Mouse (Mus musculus) left cerebral cortex, postnatal 4 days (tissue): Measurements from ENCODE around the gene Pold2. TPM values are rescaled to one million over a fixed set of nuclear protein-coding genes. Genes with fewer than 3 reads are reported as not detected.
A peak's percentile ranks its signal among the peaks of the same experiment; 100 is the strongest.
"Not testable (repeated sequence)": the region's sequence is repeated elsewhere in the genome, so short reads cannot be mapped to it uniquely, and the experiment has no call there.

Experiments
- DNase-seq: peaks from one replicate; pipeline ENCODE4 v3.0.0-alpha.2; 2022
- intact Hi-C: fragments of 180-260 bp; cut with DNase I; formaldehyde crosslinking; loops from one replicate; pipeline ENCODE4 v1.15.1; 2025
- total RNA-seq, 2 experiments: library from RNA; stranded (reverse); gene quantifications; 2 replicates each; pipeline ENCODE4 v1.2.3; 2021

The Pold2 gene
- total RNA-seq, 2 experiments from 2014 or later: 26.6 to 37.5 TPM

DNA sequence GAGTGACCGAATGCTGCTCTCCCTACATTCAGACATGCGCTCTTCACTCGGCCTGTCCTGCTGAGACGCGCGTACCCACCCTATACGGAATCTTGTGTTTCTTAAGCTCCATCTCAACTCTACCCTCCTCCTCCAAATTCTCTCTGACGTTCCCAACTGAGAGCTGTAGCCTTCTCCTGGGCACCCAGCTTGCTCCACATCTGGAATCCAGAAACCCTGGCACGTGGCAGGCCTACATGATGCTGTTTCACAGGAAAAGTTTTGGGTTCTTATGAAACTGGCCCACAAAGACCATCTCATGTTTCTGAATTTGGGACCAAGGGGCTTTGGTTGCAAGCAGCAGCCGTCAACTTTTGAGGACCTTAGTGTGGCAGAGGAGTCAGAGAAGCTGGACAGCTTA lies 21.2 kb upstream of the Pold2 start:
- no peak for DNase-seq
- intact Hi-C loops: no loop called here

- no peak for DNase-seq
- intact Hi-C loops: no loop called here
Observed at GRCm38 (mm10) chr11:5898531-5898930, 20.4 kb upstream of the Pold2 start, which contains the start of gene Myl7. Gene Myl7, minus strand, starts transcription at chr11:5898782.

DNA sequence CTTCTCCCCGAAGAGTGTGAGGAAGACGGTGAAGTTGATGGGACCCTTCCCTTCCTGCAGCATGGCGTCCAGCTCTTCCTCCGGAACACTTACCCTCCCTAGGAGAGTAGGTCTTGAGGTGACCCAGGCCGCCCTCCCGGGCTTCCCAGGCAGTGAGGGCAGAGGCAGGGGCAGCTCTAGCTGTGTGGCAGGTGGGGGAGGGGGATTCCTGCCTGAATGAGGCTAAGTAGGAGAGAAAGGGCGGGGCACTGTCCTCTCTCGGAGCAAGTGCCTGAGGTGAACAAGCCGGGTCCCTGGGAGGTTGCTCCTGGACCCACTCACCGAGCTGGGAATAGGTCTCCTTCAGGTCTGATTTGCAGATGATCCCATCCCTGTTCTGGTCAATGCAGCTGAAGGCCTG lies 19.7 kb upstream of the Pold2 start:
- DNase-seq: no peak
- intact Hi-C loops: no loop called here

- intact Hi-C loops: no loop called here
- DNase-seq: no peak
Observed at GRCm38 (mm10) chr11:5897230-5897629, 19.1 kb upstream of the Pold2 start.

DNA sequence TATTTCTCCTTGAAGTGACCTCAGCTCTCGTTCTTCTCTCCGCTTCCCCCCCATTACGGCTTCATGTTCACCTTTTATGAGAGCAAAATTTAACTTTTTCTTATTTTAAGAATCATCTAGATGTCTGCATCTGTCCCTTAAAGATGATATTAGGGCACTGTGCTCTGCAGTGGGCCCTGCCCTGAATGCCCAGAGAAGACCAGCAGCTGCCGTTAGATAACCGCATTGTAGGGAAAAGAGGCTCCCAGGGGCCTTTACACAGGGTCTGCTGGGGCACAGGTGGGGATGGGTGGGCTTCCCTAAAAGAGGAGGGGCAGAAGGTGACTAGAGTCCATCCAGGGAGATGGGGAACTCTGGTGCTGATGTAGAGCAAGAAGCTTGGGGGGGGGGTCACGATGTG lies 15.7 kb upstream of the Pold2 start:
- DNase-seq: no peak
- intact Hi-C loops: no loop called here

DNA sequence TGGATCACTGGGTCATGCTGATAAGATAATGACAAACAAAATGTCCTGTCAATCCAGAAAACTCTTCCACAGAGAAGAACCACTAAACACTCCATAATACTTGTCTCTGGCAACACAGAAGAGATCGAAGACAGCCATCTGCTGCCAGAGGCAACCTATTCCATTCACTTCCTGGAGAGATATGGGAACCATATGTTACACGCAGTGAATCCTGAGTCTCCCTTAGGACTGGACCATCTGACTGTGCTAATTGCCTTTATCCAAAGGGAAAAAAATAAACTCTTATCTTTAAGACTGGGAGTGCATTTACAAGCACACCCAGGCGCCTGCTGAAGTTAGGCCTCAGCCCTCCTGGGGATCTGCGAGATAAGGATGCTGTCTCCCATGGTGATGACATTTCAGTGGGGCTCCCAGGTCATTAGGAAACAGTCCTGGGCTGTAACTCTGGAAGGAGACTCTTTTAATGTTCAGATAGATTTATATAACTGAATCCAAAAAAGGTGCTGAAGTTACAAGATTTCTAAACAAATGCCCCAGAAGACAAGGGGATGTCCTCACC lies 14.8 kb upstream of the Pold2 start:
- no peak for DNase-seq
- intact Hi-C loops: no loop called here

GRCm38 (mm10) chr11:5892151-5892591 lies 14.1 kb upstream of the Pold2 start:
- DNase-seq: peak; percentile 59
- intact Hi-C loops: no loop called here

DNA sequence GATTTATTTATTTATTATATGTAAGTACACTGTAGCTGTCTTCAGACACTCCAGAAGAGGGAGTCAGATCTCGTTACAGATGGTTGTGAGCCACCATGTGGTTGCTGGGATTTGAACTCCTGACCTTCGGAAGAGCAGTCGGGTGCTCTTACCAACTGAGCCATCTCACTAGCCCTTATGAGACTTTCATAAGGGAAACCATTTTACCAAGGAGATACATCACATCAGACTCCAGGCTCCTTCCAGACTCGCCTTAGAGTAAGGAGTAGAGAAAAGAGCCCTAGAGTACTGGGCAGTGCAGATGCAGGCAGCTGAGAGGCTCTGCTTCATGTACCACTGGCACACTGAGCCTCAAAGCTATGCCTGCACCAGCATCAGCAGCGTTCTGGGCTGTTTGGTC lies 10.5 kb upstream of the Pold2 start:
- intact Hi-C loops: loop anchor here (10.0 kb wide), 1 partner anchor 66 kb away; the partner anchor contains the start of genes Gck and Ykt6
- DNase-seq: not testable (repeated sequence)

- intact Hi-C loops: loop anchor here (10.0 kb wide), 1 partner anchor 68 kb away; the partner anchor contains the start of genes Gck and Ykt6
- no peak for DNase-seq
Observed at GRCm38 (mm10) chr11:5887250-5887649, 9.2 kb upstream of the Pold2 start.

DNA sequence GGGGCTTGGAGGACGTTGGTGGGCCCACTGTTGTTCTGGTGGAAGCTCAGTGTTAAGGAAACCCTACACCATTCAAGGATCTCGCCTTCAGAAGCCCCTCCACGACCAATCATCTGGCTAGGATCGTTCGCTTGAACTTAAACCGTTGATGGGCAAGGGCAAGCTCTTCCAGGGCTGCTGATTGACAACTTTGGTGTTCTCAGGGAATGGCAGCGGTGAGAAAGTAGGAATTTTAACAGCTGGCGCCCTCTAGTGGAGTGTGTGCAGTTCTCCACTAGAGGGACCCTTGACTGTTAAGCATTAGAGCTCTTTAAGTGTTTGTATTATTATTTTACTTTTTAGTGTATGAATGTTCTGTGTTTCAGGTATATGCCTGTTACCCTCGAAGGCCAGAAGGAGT lies 8.1 kb upstream of the Pold2 start:
- intact Hi-C loops: loop anchor here (10.0 kb wide), 1 partner anchor 69 kb away; the partner anchor contains the start of genes Gck and Ykt6
- DNase-seq: peak; percentile 70

GRCm38 (mm10) chr11:5882518-5882917 lies 4.4 kb upstream of the Pold2 start:
- no peak for DNase-seq
- intact Hi-C loops: loop anchor here (10.0 kb wide), 1 partner anchor 72 kb away; the partner anchor contains the start of genes Gck and Ykt6

- intact Hi-C loops: loop anchor here (10.0 kb wide), 1 partner anchor 75 kb away; the partner anchor contains the start of genes Gck and Ykt6
- DNase-seq: peak; percentile 81
Observed at GRCm38 (mm10) chr11:5879905-5880304, 1.8 kb upstream of the Pold2 start.

- intact Hi-C loops: no loop called here
- DNase-seq: no peak
Observed at GRCm38 (mm10) chr11:5878661-5879060, 569 bp upstream of the Pold2 start.

DNA sequence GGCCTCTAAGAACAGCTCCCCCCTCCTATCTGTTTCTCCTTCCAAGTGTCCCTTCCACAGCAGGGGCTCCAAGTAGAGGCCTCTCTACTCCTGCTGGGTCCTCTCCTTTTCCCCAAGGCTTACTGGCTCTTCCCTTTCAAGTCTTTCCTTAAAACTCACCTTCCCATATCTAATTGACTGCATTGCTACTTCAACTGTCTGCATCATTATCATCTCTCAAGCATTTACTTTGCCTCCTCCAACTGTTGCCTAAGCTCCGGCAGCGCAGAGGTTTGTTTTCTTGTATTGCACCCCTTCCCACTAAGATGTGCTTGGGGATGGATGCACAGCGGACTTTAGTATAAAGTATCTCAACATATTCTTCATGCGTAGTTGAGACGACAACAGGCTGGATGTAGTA lies 671 bp downstream of the Pold2 start:
- no peak for DNase-seq
- intact Hi-C loops: no loop called here

DNA sequence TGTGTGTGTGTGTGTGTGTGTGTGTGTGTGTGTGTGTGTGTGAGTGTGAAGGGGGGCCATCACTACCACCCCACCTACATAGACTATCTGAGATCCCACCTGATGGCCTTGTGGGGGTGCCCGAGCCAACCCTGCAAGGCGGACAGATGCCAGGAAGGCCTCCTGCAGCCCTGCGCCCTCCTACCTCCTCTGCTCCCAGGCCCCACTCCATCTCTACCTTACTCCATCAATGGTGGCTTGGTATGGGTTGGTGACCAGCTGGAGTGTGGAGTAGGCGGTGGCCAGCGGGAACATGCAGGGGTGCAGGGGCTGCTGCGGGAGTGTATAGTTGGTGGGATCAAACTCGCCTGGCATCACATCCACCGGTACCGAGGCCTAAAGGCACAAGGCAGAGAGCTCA lies 4.9 kb downstream of the Pold2 start:
- DNase-seq: no peak
- intact Hi-C loops: no loop called here

DNA sequence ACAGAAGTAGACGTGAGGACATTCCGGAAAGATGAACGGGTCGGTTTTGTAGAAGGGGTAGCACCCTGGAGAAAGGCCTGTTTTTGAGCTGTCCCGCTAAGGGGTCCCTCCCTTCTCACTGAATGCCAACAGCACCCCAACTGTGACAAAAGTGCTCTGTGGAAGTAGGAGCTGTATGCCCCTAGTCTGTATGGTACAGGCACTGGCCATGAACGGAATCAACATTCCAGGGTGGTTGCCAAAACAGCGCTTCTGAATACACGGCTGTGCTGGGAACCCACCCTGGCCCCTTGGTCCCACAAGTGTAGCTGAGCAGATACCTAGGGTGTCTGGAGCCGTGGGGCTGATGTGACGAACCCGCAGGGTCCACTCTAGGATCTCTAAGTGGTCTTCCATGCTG lies 5.4 kb downstream of the Pold2 start:
- DNase-seq: no peak
- intact Hi-C loops: no loop called here

DNA sequence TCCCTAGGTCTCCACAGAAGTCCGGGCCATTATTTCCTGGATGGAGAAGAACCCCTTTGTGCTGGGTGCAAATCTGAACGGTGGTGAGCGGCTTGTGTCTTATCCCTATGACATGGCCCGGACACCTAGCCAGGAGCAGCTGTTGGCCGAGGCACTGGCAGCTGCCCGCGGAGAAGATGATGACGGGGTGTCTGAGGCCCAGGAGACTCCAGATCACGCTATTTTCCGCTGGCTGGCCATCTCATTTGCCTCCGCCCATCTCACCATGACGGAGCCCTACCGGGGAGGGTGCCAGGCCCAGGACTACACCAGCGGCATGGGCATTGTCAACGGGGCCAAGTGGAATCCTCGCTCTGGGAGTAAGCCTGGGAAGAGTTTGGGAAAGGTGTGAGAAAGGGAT lies 8.0 kb downstream of the Pold2 start:
- DNase-seq: no peak
- intact Hi-C loops: no loop called here

DNA sequence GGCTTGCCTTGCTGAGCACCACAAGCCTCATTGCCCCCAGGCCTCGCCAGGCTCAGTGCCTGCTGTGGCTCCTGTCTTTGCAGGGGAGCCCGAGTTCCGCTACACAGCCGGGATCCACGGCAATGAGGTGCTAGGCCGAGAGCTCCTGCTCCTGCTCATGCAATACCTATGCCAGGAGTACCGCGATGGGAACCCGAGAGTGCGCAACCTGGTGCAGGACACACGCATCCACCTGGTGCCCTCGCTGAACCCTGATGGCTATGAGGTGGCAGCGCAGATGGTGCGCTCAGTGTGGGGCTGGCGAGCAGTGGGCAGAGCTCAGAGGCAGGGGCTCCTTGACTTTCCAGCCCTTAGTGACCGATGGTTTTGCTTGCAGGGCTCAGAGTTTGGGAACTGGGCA lies 8.8 kb downstream of the Pold2 start:
- intact Hi-C loops: no loop called here
- DNase-seq: no peak

GRCm38 (mm10) chr11:5868324-5868723 lies 9.8 kb downstream of the Pold2 start:
- intact Hi-C loops: no loop called here
- no peak for DNase-seq

DNA sequence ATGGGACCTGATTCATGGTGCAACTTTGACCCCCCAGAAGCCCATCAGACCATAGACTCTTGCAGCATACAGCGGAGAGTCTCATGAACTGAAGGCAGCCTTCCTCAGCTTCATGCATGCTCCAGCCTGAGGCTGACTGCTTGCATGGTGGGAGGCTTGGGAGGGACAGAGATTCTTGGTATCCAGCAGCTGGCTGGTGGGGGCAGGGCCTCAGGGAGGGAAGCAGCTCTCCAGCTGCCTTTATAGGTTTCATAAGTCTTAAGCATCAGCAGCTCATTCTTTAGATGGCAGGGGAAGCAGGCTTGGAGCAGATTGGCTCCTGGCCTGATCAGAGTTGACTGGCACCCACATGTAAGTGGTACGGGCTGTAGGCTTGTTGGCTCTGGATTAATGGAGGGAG lies 10.9 kb downstream of the Pold2 start:
- no peak for DNase-seq
- intact Hi-C loops: no loop called here

DNA sequence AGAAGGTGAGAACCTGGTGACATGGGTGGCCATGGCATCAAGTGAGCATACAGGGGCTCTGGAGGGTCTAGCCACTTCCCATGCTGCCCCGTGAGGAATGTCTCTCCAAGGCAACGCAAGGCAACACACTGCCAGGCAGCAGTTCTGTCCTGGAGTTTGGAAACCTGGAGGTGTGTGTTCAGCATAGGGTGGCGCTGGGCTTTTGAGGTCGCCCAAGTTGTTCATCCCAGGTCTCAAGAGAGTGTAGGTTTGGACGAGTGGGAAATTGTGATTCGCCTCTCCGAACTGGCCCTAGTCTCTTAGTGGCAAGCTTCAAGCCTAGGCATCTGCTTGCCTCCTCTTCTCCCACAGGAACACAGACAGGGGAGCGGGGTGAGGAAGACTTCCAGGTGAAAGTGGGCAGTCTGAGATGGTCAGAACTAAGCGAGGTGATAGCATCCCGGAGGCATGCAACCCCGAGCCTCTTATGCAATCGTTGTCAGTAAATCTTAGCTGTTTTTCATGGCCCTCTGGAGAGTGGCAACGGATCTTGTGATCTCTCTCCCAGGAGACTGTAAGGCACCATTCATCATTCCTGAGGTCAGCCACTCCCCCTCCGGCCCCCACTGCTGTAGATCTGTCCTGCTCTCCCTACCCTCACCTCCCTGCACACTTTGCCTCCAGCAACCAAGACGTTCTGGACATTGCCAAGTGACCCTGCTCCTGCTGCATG lies 15.5 kb downstream of the Pold2 start:
- intact Hi-C loops: no loop called here
- no peak for DNase-seq

- intact Hi-C loops: no loop called here
- DNase-seq: peak; percentile 39
Observed at GRCm38 (mm10) chr11:5861678-5862393, 16.3 kb downstream of the Pold2 start, which contains the start of gene Aebp1. Gene Aebp1, plus strand, starts transcription at chr11:5861947.
